Mouse (Mus musculus) erythroblast, embryonic 14.5 days (primary cell): ENCODE measurements around the gene Tdg.

ENCODE experiments used
- GATA1 ChIP-seq: IDR thresholded peaks from 2 replicates; pipeline ENCODE4 v1.6.1; 2012; ENCODE audit warnings: low read length, inconsistent platforms, mixed read lengths
- TAL1 ChIP-seq: IDR thresholded peaks from 3 replicates; pipeline ENCODE4 v1.6.1; 2012; ENCODE audit warnings: low read length, inconsistent platforms, mixed read lengths

DNA sequence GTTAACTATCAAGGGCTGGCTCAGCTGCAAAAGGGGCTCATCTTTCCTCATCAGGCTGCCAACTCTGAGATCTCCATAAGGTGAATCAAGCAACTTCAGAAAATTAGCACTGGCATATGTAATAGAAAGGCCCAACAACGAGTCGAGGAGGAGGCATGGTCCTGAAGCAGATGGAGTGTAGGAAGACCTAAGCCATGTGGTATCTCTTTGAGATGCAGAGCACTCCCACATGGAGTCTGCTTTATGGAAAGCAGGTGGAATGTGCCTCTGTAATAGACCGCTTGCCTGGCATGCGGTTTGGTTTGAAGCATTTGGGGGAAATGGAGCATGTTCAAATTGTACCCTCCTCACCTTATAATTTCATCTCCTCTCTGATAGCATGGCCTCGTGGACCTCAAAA is 51.1 kb downstream of the Tdg start:
- TF ChIP-seq GATA1: no peak
- TF ChIP-seq TAL1: no peak
